In the genomic region with DNA sequence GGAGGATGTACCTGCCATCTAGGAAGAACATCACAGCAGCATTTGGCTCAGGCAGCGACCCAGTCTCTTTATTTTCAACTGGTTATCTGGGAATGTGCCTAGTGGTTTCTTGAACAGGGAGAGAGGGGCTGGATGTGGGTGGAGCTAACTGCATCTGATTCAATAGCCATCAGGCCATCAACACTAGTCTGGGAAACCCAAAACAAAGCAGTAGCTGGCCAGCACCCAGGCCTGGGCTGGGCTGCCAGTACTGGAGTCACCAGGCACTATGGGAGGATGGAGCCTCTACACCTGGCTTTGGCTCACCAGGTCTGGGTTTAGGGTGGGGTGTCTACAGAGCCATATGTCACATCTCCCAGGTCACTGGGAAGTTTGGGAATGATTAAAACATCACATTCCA, we compare ENCODE assay signal across 10 mouse cellular contexts.
DNase-seq lines count a peak whose midpoint lies in the region; ATAC-seq lines count a peak whose summit lies in the region.
"Had no signal": no experiment of that assay in that cellular context is flagged by ENCODE, and none has a peak within 500 bp of the region (broad histone marks: within the 10 kb centered on the region; RNA-seq: fewer than 3 reads in every experiment).

No protein-coding gene starts in this region.

- 24% methylated on average over 1 of the region's 1 CpGs for WGBS in heart, embryonic 13.5 days

- H3K36me3 ChIP-seq in heart, embryonic 13.5 days, result no peaks in the 10 kb centered on the region

- peak overlapping the region; percentile 68 for H3K27ac ChIP-seq in heart, embryonic 13.5 days (replicated peaks)

- H3K4me2 ChIP-seq in heart, embryonic 13.5 days, result no peak overlapping the region
- H3K4me2 ChIP-seq: midbrain, embryonic 11.5 days had no signal

- peak; percentile 20 to 39 for DNase-seq in heart, adult 18-20 months
- DNase-seq in heart, postnatal 25 days (ENCODE audit: low spot score), result no peak
- DNase-seq in Muller cell, postnatal 12 days (ENCODE audit: inconsistent ontology term), result peak; percentile 79
- DNase-seq in cerebellum, postnatal 25 days, result peak; percentile 51 to 73
- no peak for DNase-seq in left cerebral cortex, postnatal 25 days (ENCODE audit: low spot score in 2 of 2)
- DNase-seq in left cerebral cortex, postnatal 14 days (ENCODE audit: low spot score in 2 of 2), result no peak
- no peak for DNase-seq in urinary bladder, adult 18-20 months (ENCODE audit: low spot score in 2 of 2)

- ATAC-seq in heart, embryonic 13.5 days (ENCODE audit: extremely low read depth, insufficient number of reproducible peaks, low FRiP score, low TSS enrichment), result no peak

- peaks cover 54% of the 10 kb centered on the region for H3K4me1 ChIP-seq in heart, embryonic 13.5 days

- no peak overlapping the region for H3K9ac ChIP-seq in heart, embryonic 13.5 days

- intact Hi-C loops in heart, postnatal 25 days (cut with DNase I), result no loop called here
- intact Hi-C loops in left cerebral cortex, postnatal 25 days (cut with DNase I), result no loop called here
- intact Hi-C loops in left cerebral cortex, postnatal 14 days (cut with DNase I), result no loop called here

- no peaks in the 10 kb centered on the region for H3K27me3 ChIP-seq in heart, embryonic 13.5 days (replicated peaks)

- no peak overlapping the region for H3K4me3 ChIP-seq in heart, embryonic 13.5 days
- H3K4me3 ChIP-seq: left cerebral cortex, adult 2 months had no signal

- H3K9me3 ChIP-seq in heart, embryonic 13.5 days, result no peaks in the 10 kb centered on the region

Comparison
In these comparisons a context has a peak if more than half of its experiments do, and no peak if none do; other contexts are left out.
1. DNase-seq: peak in heart, adult 18-20 months (2 of 2), Muller cell, postnatal 12 days (single experiment) and cerebellum, postnatal 25 days (2 of 2); none in heart, postnatal 25 days (single experiment), left cerebral cortex, postnatal 25 days (0 of 2), left cerebral cortex, postnatal 14 days (0 of 2) and urinary bladder, adult 18-20 months (0 of 2).